Mouse (Mus musculus) thymus, postnatal 36 days (tissue): ENCODE data around the gene Tmco5b.

Experiments used
- DNase-seq, 2 experiments: peaks; one replicate each; pipeline ENCODE4 v3.0.0; 2022; ENCODE audit warnings: mixed read lengths in 2 of 2

Tmco5b gene

DNA sequence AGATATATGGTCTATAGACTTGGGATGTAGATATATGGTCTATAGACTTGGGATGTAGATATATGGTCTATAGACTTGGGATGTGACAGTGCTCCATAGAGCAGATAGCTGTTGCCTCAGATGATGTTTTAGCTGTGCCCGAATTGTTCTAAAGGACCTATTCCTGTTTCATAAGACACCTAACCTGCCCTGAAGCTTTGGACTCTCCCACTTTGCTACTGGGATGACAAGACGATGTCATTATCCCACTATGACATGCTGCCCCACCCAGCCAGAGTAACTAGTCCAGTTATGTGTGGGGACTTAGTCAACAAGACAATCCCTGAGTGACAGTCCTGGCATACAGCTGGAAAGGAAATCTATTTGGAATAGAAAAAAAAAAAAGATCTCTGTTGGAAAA lies at the start of gene Tmco5b:
TSS of gene Tmco5b (plus strand) at position 301 of the 400 bp plus-strand sequence.
- DNase-seq: no peak

DNA sequence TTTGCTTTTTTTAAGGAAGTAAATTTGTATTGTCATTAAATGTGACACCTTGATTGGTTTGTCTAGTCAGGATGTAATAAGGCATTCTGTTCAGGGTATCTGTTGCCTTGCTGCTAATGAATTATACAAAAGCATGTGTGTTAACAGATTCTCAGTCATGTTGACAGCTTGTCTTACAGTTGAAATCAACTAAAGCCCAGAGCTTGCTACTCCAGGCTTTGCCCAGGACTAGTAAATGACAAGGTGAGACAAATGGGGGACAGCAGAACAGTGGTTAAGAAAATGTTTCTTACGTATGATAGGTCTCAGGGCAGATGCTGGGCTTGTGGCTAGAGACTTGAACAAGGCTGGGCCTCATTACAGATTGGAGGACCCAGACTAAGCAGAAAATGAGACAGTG lies 48.5 kb upstream of the Tmco5b start:
- DNase-seq: no peak

DNA sequence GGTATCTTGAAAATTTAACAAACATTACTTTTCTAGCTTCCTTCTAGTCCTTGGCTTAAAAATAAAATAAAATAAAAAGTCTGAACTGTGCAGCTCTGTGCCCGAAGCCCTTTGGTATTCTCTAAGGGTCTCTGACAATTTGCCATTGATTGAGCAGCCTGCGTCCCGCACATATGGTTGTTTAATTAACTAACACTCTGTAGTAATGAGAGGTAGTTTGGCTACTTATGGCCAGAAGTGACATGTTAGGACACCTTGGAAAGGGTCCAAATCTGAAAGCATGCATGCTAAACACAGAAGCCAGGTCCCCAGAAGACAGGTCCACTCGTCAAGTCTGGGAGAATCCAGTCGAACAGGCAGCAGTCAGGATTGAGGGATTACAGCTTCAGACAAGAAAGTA lies 46.7 kb upstream of the Tmco5b start:
- DNase-seq: no peak

DNA sequence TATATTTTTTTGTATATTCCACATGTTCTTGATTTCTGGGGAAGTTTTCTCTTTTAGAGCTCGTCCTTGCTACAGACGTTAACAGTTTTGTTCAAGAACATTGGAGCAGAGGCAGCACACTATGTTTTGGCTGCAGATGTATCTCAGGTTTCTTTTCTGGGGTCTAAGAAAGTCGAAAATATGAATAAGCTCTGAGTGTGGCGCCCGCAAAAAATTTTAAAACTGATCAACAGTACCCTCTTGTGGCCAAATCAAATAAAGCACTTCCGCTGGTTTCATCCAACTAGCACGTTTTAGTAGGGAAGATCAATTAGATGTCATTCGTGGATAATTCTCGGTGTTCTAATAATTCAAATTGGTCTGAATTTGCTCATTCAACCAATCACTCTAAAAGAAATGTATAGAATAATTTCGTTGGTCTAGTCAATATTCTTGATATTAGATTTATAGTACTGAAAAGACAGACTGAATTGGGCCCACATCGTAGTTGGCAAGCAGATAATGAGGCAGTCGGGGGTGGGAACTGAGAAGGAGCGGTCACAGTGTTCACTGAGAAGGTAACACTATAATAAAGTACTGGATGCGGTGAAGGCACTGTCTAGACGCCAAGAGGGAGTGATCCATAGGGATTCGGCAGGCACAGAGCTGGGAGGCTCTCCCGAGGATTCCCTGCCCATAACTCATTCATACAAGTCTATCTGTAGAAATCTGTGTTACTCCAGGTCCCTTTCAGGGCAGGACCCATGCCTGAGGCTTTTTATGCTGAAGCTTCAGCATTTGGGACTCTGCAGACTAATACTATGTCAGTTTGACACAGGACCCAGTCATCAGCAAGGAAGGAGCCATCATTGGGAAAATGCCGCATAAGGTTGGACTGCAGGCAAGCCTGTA lies 17.1 kb downstream of the Tmco5b start:
- no peak for DNase-seq

DNA sequence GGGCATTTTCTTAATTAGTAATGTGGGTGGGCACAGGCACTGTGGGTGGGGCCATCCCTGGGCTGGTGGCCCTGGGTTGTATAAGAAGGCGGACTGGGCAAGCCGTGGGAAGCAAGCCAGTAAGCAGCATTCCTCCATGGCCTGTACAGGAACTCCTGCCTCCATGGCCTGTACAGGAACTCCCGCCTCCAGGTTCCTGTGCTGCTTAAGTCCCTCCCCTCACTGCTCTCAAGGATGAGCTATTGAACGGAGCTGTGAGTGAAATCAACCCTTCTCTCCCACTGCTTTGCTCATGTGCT lies 17.7 kb downstream of the Tmco5b start:
- DNase-seq: no peak

DNA sequence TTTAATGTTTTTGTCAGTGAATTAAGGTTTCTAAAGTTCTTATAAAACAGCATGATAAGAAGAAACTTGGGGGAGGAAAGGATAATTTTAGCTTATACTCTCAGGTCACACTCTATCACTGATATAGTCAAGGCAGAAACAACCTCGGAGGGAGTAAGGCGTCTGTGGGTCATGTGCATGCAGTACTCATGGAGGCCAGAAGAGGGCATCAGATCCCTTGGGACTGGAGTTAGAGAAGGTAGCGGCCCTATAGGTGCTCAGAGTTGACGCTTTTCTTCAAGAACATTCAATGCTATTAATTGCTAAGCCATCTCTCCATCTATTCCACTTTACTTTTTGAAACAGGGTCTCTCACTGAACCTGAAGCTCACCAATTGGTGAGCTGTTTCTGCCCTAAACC lies 19.8 kb downstream of the Tmco5b start:
- DNase-seq: peak in 1 of 2 experiments; percentile 15

DNA sequence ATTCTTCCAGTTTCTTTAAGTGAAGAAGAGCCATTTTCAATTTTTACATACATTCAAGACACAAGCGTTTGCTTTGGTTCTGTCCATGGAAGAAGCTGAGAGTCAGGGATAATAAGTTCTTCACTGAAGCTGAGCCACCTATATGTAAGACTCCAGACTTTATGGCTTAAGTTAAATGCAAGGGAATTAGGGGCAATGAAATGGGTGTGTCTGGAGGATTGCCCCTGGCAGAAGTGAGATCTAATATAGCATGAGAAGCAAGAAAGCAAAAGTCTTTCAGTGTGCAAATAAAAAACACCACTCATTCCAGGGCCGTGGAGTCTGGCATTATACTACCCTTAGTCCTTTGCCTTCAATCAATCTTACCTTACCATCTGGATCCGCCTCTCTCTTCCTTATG lies 25.7 kb downstream of the Tmco5b start:
- no peak for DNase-seq

DNA sequence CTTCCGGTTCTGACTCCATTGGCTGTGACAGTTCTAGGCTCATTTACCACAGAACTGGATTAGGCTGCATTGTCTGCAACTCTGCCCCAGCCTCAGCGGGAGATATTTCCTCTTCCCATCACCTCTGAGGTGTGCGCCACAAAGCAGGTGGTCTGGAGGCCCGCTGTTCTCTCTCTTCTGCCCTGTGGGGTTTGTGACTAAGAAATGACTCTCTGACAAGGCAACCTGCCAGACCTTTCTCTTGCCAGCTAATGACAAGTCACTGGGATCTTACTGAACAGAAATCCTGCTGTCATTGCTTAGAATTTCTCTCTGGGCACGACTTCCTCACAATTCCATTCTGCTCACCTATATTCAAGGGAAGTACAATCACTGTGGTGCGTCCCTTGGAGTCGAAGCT lies 37.5 kb downstream of the Tmco5b start:
- no peak for DNase-seq

DNA sequence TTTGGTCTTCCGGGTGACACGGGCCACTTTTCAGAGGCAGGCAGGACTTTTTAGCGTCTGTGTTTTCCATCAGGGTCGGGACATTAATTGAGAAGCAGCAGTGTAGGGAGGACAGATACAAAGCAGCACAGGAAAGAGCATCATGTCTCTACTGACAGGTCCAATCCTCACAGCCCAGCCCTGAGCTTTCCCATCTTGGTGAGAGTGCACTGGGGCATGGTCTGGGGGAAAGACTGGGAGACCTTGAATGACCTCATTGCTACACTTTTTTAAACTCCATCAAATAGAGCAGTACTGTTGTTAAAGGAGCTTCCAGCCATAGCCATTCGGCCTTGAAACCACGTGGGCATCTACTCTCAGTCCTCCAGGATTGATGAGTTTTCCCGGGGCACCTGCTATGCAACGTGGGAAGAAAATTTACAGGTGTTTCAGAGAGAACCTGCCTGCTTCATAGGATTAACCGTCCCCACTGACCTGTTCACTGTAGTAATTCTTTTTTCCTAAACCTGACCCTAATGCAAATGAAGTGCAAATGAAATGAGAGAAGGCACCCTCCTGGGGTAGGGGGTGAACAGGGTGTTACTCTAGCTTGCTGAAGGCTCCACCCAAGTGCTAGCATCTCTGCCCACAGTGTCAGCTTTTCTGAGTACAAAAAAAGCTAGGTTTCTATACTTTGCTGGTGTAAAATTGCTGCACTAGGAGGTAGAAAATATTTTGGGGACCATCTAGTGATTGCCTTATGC lies 48.4 kb downstream of the Tmco5b start:
- DNase-seq: no peak

DNA sequence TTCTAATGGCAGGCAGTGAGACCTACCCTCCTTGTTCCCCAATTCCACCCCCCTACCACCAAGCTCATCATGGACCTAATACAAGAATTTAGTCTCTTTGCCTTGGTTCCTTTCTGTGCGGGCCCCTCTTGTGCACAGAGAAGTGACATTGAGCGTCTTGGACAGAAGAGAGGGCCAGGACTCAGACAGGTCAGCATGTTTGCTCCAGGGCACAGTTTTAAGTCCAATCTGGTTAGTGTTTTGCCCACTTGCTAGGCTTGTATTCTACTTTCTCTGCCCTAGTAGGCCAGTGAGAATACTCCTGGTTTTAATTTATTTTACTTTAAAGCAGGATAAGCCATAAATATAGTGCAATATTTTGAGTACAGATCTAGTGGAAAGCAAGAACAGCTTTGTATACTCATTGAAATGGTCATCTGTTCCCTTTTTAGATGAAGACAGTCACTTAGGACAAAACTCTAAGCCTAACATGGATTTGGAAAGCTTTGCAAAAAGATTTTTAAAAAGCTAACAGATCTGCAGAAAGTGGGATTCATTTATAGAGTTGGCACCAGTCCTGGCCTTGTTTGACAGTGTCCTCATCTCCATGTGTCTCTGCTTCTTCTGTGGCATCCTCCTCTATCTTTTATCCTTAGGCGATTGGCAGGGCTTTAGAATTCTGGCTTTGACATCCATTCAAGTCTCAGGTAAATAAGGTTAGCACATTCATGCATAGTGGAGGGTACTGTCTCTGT lies 50.2 kb downstream of the Tmco5b start:
- no peak for DNase-seq

DNA sequence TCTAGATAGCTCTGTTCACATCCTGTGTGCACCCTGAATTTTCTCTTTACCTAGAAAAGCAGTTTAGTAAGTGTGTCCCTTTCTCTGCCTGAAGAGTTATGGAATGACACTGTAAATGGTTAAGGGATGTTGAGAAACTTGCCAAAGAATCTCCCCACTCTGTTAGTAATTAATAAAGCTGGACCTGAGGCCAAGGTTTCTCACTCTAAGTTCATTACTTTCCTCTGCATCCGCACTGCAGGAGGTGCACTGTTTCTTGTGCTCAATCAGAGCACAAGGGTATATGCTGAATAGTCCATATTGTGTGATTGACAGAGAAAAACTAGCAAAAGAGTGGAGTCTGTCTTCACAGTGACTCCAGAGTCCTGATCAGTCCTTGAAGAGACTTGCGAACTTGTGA lies 59.0 kb downstream of the Tmco5b start:
- DNase-seq: no peak
